In genomic region chr7:122393964-122394363, GRCm38 (mm10) we compare ENCODE assay signal across 21 mouse cellular contexts.
DNase-seq lines count a peak whose midpoint lies in the region; ATAC-seq lines count a peak whose summit lies in the region.
"Had no signal": no experiment of that assay in that cellular context is flagged by ENCODE, and none has a peak within 500 bp of the region (broad histone marks: within the 10 kb centered on the region; RNA-seq: fewer than 3 reads in every experiment).

No protein-coding gene starts in this region.

- H3K36me3 ChIP-seq in intestine, embryonic 16.5 days (ENCODE audit: control insufficient read depth, insufficient read depth, low read length): no peaks in the 10 kb centered on the region
- H3K36me3 ChIP-seq in midbrain, embryonic 11.5 days (ENCODE audit: control insufficient read depth, insufficient read depth, low read length): no peaks in the 10 kb centered on the region
- H3K36me3 ChIP-seq: embryonic facial prominence, embryonic 13.5 days; forebrain, embryonic 15.5 days; limb, embryonic 10.5 days; midbrain, embryonic 12.5 days; neural tube, embryonic 12.5 days had no signal

- no peaks in the 10 kb centered on the region for H3K9me3 ChIP-seq in intestine, embryonic 16.5 days (ENCODE audit: control insufficient read depth, low read length)
- H3K9me3 ChIP-seq in midbrain, embryonic 11.5 days (ENCODE audit: control insufficient read depth, low read length): no peaks in the 10 kb centered on the region
- H3K9me3 ChIP-seq: embryonic facial prominence, embryonic 13.5 days; forebrain, embryonic 15.5 days; limb, embryonic 10.5 days; midbrain, embryonic 12.5 days; neural tube, embryonic 12.5 days had no signal

- no peaks in the 10 kb centered on the region for H3K4me1 ChIP-seq in intestine, embryonic 16.5 days (ENCODE audit: control insufficient read depth, insufficient read depth, low read length)
- peaks cover 3% of the 10 kb centered on the region for H3K4me1 ChIP-seq in midbrain, embryonic 11.5 days (ENCODE audit: control insufficient read depth, insufficient read depth, low read length)
- H3K4me1 ChIP-seq: limb, embryonic 10.5 days had no signal

- H3K27ac ChIP-seq in intestine, embryonic 16.5 days (ENCODE audit: low read length): no peak overlapping the region
- H3K27ac ChIP-seq in midbrain, embryonic 11.5 days (ENCODE audit: low read depth, low read length): no peak overlapping the region
- H3K27ac ChIP-seq: embryonic facial prominence, embryonic 13.5 days; forebrain, embryonic 15.5 days; left cerebral cortex, adult 2 months; limb, embryonic 10.5 days; macrophage; midbrain, embryonic 12.5 days; neural tube, embryonic 12.5 days had no signal

- H3K4me2 ChIP-seq in intestine, embryonic 16.5 days (ENCODE audit: low read depth, low read length): no peak overlapping the region
- no peak overlapping the region for H3K4me2 ChIP-seq in midbrain, embryonic 11.5 days
- H3K4me2 ChIP-seq: embryonic facial prominence, embryonic 13.5 days; forebrain, embryonic 15.5 days; midbrain, embryonic 12.5 days; neural tube, embryonic 12.5 days had no signal

- no peaks in the 10 kb centered on the region for H3K27me3 ChIP-seq in intestine, embryonic 16.5 days (replicated peaks; ENCODE audit: control insufficient read depth, insufficient read depth, low read length)
- H3K27me3 ChIP-seq in midbrain, embryonic 11.5 days (ENCODE audit: control insufficient read depth, insufficient read depth, low read length): no peaks in the 10 kb centered on the region
- H3K27me3 ChIP-seq: embryonic facial prominence, embryonic 13.5 days; forebrain, embryonic 15.5 days; midbrain, embryonic 12.5 days; neural tube, embryonic 12.5 days had no signal

- H3K4me3 ChIP-seq in intestine, embryonic 16.5 days (ENCODE audit: low read length): no peak overlapping the region
- H3K4me3 ChIP-seq in midbrain, embryonic 11.5 days (ENCODE audit: low read depth, low read length): no peak overlapping the region
- H3K4me3 ChIP-seq: embryonic facial prominence, embryonic 13.5 days; forebrain, embryonic 15.5 days; left cerebral cortex, adult 2 months; limb, embryonic 10.5 days; midbrain, embryonic 12.5 days; neural tube, embryonic 12.5 days had no signal

- peak; percentile 84 for DNase-seq in A20 (ENCODE audit: low read depth, low spot score)
- peak; percentile 34 for DNase-seq in CD4-positive, CD25-positive, alpha-beta regulatory T cell, adult 2 months (ENCODE audit: low read depth, low spot score)
- peak; percentile 37 to 40 for DNase-seq in thymus, postnatal 10 days (ENCODE audit: low spot score in 2 of 2)
- no peak for DNase-seq in heart, adult 18-20 months
- no peak for DNase-seq in midbrain, embryonic 11.5 days (ENCODE audit: low spot score, missing footprints)
- DNase-seq: adrenal gland, adult 2 months; cerebellum, postnatal 10 days; gastrocnemius, postnatal 25 days; kidney, adult 9 months; kidney, postnatal 4 days; layer of hippocampus, adult 9-11 months; lung, adult 2 months had no signal

- WGBS in intestine, embryonic 16.5 days: 42% methylated on average over 5 of the region's 5 CpGs
- WGBS in midbrain, embryonic 11.5 days: 51% methylated on average over 5 of the region's 5 CpGs

- ATAC-seq in inflammation-experienced regulatory T-cells, adult 6 months: peak; percentile 42
- no peak for ATAC-seq in intestine, embryonic 16.5 days
- ATAC-seq in midbrain, embryonic 11.5 days (ENCODE audit: low FRiP score): no peak
- ATAC-seq: forebrain, embryonic 15.5 days had no signal

- no peak overlapping the region for H3K9ac ChIP-seq in intestine, embryonic 16.5 days (ENCODE audit: low read depth, low read length)
- H3K9ac ChIP-seq in midbrain, embryonic 11.5 days (ENCODE audit: low read length): no peak overlapping the region
- H3K9ac ChIP-seq: embryonic facial prominence, embryonic 13.5 days; forebrain, embryonic 15.5 days; midbrain, embryonic 12.5 days; neural tube, embryonic 12.5 days had no signal

Comparison
In these comparisons a context has a peak if more than half of its experiments do, and no peak if none do; other contexts are left out.
1. DNase-seq: peak in A20 (single experiment), CD4-positive, CD25-positive, alpha-beta regulatory T cell, adult 2 months (single experiment) and thymus, postnatal 10 days (2 of 2); none in heart, adult 18-20 months (0 of 2) and midbrain, embryonic 11.5 days (single experiment).